Mouse (Mus musculus) layer of hippocampus, adult 9-11 months (tissue): ENCODE measurements around the gene Chrm4.

ENCODE experiments used
- DNase-seq: peaks from one replicate; pipeline ENCODE4 v3.0.0; 2022

Chrm4 gene

GRCm38 (mm10) chr2:91944170-91944950 is 17.3 kb downstream of the Chrm4 start:
- no peak for DNase-seq

GRCm38 (mm10) chr2:91945483-91945882 is 18.4 kb downstream of the Chrm4 start, which contains the start of gene Gm9821:
Gene Gm9821, plus strand, starts transcription at chr2:91945703.
- no peak for DNase-seq

GRCm38 (mm10) chr2:91946836-91947235 is 19.8 kb downstream of the Chrm4 start:
- DNase-seq: no peak

DNA sequence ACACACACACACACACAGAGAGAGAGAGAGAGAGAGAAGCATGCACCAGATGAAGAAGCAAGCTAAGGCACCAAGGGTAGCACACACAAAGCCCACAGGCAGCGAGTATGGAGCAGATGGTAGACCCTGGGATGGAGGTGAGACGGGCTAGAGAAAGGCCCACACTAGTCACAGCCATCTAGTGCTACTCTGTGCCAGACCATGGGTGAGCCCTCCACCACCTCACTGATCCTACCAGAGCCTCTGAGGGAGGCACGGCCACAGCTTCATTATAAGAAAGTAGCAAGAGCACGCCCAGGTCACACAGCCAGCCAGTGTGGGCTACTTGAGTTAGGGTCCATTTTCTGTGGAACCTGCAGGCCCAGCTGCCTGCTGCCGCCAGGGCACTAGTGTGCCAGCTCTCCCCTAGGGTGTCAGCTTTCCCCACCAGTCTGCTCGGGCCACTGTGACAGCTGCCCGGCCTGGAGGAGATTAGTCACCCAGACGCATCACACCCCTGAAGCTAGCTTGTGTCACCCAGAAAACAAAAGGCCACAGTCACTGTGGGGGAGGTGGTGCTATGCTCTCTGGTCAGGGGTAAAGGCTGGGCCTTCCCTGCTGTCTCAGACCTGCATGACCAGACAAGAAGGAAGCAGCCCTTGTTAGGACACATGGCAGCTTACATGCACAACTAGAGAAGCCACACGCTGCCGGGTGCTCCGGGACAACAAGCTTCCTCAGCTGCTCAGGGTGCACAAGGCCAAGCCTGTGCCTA is 20.5 kb downstream of the Chrm4 start:
- DNase-seq: peak; percentile 82

GRCm38 (mm10) chr2:91948151-91948509 is 21.1 kb downstream of the Chrm4 start:
- no peak for DNase-seq

DNA sequence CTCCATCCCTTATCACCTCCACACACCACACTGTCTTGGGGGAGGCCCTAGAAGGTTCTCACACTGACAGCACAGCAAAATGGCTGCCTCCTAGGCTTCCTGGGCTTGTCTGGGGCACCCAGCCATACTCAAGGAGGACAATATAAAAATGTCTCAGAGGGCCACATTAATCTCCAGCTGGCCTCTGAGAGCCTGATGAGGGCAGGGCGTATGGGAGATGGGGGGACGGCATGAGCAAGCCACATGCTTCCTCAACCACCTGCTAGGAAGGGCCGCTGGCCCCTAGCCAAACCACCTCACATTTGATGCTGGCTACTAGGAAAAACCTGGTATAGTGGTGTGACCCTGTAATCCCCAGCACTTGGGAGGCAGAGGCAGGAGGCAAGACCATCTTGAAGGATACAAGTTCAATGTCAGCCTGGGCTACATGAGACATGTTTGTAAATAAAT is 21.8 kb downstream of the Chrm4 start:
- no peak for DNase-seq

DNA sequence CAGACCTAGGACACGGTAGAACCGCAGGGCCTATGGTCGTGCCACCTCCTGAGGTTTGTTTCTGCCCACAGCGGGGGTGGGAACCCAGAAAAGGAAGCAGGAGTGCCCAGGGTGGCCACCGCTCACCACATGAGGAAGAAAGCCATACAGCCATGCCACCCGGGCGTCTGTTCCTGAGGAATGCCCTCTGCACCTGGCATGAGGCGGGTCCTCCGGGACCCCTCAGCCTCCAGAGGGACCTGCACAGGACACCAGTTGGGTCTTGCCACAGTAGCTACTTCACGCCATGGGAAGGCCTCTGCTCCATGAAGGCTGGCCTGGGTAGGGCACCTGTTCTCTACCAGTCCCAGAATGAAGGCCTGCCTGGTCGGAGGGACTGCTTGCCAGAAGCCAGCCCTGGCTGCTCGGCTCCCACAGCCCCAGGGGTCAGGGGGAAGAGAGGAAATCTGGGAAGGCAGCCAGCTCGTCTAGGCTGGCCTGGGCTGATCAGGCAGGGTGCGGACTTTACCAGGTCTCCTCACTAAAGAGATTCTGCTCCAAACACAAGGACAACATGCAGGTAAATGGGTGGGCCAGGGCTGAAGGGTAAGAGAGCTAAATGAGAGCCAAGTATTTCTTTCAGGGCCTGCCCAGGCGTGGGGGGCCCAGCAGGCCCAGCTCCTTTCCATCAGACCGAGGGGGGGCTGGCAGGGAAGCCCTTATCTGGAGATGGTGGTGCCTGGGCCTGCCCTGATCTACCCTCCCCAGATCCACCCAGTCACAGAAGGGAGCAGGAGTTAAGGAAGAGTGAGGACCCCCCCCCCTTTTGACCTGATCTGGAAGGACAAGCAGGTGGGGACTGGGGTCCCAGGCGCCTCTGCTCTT is 22.6 kb downstream of the Chrm4 start:
- DNase-seq: no peak

GRCm38 (mm10) chr2:91950275-91951085 is 23.4 kb downstream of the Chrm4 start:
- no peak for DNase-seq

DNA sequence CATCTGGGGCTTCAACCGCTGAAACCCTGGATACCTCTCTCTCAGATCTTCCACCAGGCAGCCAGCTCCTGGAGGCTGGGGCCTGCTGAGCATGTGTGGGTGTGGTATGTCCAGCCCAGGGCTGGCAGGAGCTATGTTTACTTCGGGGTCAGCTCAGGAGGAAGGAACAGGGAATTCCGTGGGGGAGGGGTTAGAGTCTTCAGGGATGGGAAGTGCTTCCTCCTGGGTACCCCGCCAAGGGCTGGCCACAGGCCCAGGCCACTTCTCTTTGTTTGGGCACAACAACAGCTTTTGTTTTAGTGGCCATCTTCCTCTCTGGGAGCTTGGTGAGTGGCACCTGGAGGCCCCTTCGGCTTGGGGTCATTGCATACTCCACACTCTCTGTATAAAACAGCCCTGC is 26.8 kb downstream of the Chrm4 start:
- DNase-seq: no peak

- no peak for DNase-seq
Measured at GRCm38 (mm10) chr2:91955121-91955591, 28.1 kb downstream of the Chrm4 start.

- no peak for DNase-seq
Measured at GRCm38 (mm10) chr2:91955875-91956274, 28.8 kb downstream of the Chrm4 start.

GRCm38 (mm10) chr2:91957096-91957495 is 30.0 kb downstream of the Chrm4 start:
- DNase-seq: peak; percentile 96

DNA sequence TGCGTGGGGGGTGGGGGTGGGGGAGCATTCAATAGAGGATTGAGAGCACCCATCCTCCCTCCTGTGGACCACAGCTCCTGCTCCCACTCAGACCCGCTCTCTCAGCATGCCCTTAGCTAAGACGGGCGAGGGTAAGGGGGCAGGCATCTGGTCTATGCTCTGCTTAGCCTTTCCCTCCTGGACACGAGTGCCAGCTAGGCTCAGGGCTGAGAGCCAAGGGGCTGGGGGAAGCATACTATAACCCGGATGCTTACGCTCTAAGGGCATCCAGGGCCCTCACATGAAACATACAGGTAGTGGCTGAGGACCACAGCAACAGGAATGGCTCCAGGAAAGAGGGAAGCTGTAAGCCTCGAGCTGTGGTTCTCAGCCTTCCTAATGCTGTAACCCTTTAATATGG is 31.0 kb downstream of the Chrm4 start:
- no peak for DNase-seq

GRCm38 (mm10) chr2:91958701-91959457 is 31.8 kb downstream of the Chrm4 start:
- DNase-seq: no peak

GRCm38 (mm10) chr2:91959544-91960410 is 32.7 kb downstream of the Chrm4 start:
- DNase-seq: no peak

- no peak for DNase-seq
Measured at GRCm38 (mm10) chr2:91960459-91960858, 33.4 kb downstream of the Chrm4 start.

- no peak for DNase-seq
Measured at GRCm38 (mm10) chr2:91961901-91962761, 35.1 kb downstream of the Chrm4 start.

DNA sequence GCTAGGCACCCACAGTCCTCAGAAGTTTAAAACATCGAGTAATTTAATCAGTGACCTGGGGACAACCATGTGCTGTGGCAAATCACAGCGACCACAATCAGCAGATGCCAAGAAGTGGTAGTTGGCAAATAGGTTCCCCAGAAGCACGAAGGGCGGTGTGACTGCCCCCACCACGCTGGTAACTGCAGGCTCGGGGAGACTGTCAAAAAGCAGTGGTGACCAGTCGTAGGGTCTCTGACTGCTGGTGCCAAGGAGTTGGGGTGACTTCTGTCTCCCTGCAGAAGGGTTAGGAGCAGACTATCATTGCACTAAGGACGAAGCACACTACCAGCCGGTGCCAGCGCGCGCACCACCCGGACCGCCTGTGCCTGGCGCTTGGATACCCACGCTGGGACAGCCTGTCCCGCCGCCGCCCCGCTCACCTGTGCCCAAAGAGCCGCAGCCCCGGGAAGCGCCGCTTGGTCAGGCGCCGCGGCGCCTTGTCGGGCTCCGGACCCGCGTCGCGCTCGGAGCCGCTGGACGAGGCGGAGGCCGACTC is 35.9 kb downstream of the Chrm4 start:
- DNase-seq: no peak

DNA sequence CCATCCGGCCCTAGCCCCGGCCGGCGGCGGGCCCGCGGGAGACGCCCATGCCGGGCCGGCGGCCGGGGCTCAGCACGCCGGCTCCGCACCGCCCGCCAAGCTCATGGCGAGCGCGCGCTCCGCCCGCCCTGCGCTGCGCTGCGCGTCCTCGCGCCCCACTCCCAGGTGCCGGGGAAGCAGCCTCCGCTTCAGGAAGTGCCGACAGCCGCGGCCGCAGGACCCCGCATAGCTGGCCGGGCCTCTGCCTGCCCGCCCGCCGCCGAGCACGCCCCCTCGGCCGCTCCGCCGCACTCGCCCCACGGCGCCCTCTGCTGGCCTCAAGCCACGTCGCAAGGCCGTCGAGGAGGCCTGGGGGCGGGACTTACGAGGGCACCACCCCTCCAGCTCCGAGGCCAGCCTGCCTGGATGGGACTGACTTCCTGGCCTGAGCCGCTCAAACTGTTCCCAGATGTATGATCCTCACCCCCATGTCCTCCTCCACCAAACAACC is 36.4 kb downstream of the Chrm4 start:
- DNase-seq: peak; percentile 95
